Mouse (Mus musculus) limb, embryonic 11.5 days (tissue): ENCODE data around the gene Amph. TPM values are rescaled to one million over a fixed set of nuclear protein-coding genes. Genes with fewer than 3 reads are reported as not detected.

ENCODE experiments used
- ATAC-seq: fragments of 200-750 bp; cut with Nextera tagmentation; 2 replicates; pipeline ENCODE4 v1.8.0; 2017; ENCODE audit warnings: low read depth; ENCODE audit not compliant: insufficient number of reproducible peaks, low FRiP score, low TSS enrichment
- DNase-seq: peaks from one replicate; pipeline ENCODE4 v3.0.0-alpha.2; 2015; ENCODE audit warnings: low spot score
- H3K27ac ChIP-seq: fragments of 300-500 bp; sonication (generic); replicated peaks from 2 replicates; pipeline ENCODE4 v1.5.1; 2014; ENCODE audit warnings: low read depth, mild to moderate bottlenecking, low read length
- H3K27me3 ChIP-seq: fragments of 300-500 bp; sonication (generic); 2 replicates; pipeline ENCODE4 v1.6.1; 2014; ENCODE audit warnings: mild to moderate bottlenecking, low read length, mixed read lengths; ENCODE audit not compliant: control insufficient read depth, insufficient read depth
- H3K36me3 ChIP-seq: fragments of 300-500 bp; sonication (generic); 2 replicates; pipeline ENCODE4 v1.6.1; 2014; ENCODE audit warnings: mild to moderate bottlenecking, low read length, moderate library complexity, mixed read lengths; ENCODE audit not compliant: control insufficient read depth, insufficient read depth
- H3K4me1 ChIP-seq: fragments of 300-500 bp; sonication (generic); 2 replicates; pipeline ENCODE4 v1.6.1; 2014; ENCODE audit warnings: low read length, mixed read lengths; ENCODE audit not compliant: control insufficient read depth, insufficient read depth
- H3K4me2 ChIP-seq: fragments of 300-500 bp; sonication (generic); 2 replicates; pipeline ENCODE4 v1.6.1; 2014; ENCODE audit warnings: low read depth, mild to moderate bottlenecking, moderate library complexity; ENCODE audit not compliant: severe bottlenecking
- H3K4me3 ChIP-seq: fragments of 300-500 bp; sonication (generic); 2 replicates; pipeline ENCODE4 v1.5.1; 2014; ENCODE audit warnings: low read depth, low read length
- H3K9ac ChIP-seq: fragments of 300-500 bp; sonication (generic); 2 replicates; pipeline ENCODE4 v1.6.1; 2014; ENCODE audit warnings: mild to moderate bottlenecking, low read length
- H3K9me3 ChIP-seq: fragments of 300-500 bp; sonication (generic); 2 replicates; pipeline ENCODE4 v1.6.1; 2016; ENCODE audit warnings: low read length; ENCODE audit not compliant: control insufficient read depth
- WGBS: fragments of 180-500 bp; shearing (Covaris S2); extraction: QIAGEN DNeasy Blood & Tissue Kit; methylation state at CpG from one replicate; pipeline ENCODE4 v1.1.7; 2014; 5-methylcytosine and 5-hydroxymethylcytosine counted together
- polyA plus RNA-seq: library from polyadenylated mRNA; unstranded; fragments of >200 nt; fragmentation: Nextera tagmentation; extraction: Ambion mirVana; gene quantifications from 2 replicates; pipeline ENCODE4 v1.2.1, GENCODE M21; 2014

Amph gene
- polyA plus RNA-seq, 1 experiment from 2014 or later, result 0.92 TPM

DNA sequence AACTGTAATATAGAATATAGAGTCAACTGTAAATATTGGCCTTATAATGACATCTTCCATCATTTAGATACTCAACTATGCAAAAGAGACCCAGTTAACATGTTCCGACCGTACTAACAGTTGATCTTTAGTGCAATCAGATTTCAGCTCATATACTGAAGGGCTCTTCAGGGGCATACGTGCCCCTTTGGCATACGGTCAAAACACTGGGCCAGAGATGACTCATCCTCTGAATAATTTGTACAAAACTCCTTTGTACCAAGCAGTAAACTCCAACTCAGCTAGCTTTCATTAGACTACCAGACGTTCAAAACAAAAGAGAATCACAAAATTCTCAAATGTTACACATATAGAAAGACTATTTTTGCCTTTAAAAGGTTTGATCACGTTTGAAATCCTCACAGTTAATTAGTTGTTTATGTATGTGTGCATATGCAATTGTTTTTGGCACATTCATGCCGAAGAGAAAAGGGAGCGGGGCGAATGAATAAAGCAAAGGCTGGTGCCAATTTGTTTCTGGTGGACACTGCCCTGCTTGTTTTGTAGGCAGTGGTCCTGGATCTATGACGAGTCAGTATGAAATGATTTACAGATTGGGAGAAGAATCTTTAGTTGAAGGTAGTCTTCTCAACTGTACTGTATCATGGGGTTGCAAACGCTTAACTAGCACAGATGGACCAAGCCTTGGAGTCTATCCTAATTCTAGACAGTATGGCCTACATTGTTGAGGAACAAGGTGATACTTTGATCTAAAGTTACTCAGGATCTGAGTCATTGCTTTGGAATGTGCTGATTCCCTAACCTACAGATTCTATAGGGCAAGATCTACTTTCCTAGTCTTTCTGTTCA lies 8.3 kb downstream of the Amph start:
- Histone ChIP-seq H3K4me2 (no peak overlapping the region), H3K27me3 (no peaks in the 10 kb centered on the region), H3K4me3 (no peak overlapping the region), H3K27ac (no peak overlapping the region), H3K4me1 (no peaks in the 10 kb centered on the region), H3K36me3 (no peaks in the 10 kb centered on the region), H3K9me3 (no peaks in the 10 kb centered on the region), H3K9ac (no peak overlapping the region)
- DNase-seq (no peak), ATAC-seq (no peak)
- 91% methylated on average over 11 of the region's 11 CpGs for WGBS

GRCm38 (mm10) chr13:18957028-18957427 lies 9.0 kb downstream of the Amph start:
- Histone ChIP-seq H3K9me3 (no peaks in the 10 kb centered on the region), H3K36me3 (no peaks in the 10 kb centered on the region), H3K4me1 (no peaks in the 10 kb centered on the region), H3K27ac (no peak overlapping the region), H3K4me2 (no peak overlapping the region), H3K9ac (no peak overlapping the region), H3K4me3 (no peak overlapping the region), H3K27me3 (no peaks in the 10 kb centered on the region)
- ATAC-seq (no peak), DNase-seq (no peak)
- WGBS, result 81% methylated on average over 3 of the region's 3 CpGs

- no peaks in the 10 kb centered on the region for H3K9me3 ChIP-seq
- no peak for ATAC-seq
- 89% methylated on average over 3 of the region's 3 CpGs for WGBS
Observed at GRCm38 (mm10) chr13:18972571-18972970, 24.6 kb downstream of the Amph start.

DNA sequence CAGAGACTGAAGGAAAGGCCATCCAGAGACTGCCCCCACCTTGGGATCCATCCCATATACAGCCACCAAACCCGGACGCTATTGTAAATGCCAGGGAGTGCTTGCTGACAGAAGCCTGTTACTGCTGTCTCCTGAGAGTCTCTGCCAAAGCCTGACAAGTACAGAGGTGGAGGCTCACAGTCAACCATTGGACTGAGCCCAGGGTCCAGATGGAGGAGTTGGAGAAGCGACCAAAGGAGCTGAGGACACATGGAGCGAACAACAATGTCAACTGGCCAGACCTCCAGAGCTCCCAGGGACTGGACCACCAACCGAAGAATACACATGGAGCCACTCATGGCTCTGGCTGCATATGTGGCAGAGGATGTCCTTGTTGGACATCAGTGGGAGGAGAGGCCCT lies 26.3 kb downstream of the Amph start:
- ATAC-seq (no peak), DNase-seq (no peak)
- Histone ChIP-seq H3K9ac (no peak overlapping the region), H3K27ac (no peak overlapping the region), H3K4me3 (no peak overlapping the region), H3K27me3 (no peaks in the 10 kb centered on the region), H3K4me1 (no peaks in the 10 kb centered on the region), H3K4me2 (no peak overlapping the region), H3K36me3 (no peaks in the 10 kb centered on the region), H3K9me3 (no peaks in the 10 kb centered on the region)
- WGBS, result 94% methylated on average over 5 of the region's 5 CpGs

More at GRCm38 (mm10) chr13:18972571-18972970, 24.6 kb downstream of the Amph start:
- Histone ChIP-seq H3K4me3 (no peak overlapping the region), H3K36me3 (no peaks in the 10 kb centered on the region), H3K9ac (no peak overlapping the region), H3K4me2 (no peak overlapping the region), H3K27me3 (no peaks in the 10 kb centered on the region), H3K4me1 (no peaks in the 10 kb centered on the region), H3K27ac (no peak overlapping the region)
- DNase-seq, result no peak

- H3K27me3 ChIP-seq, result no peaks in the 10 kb centered on the region
- no peak overlapping the region for H3K9ac ChIP-seq
- no peak overlapping the region for H3K27ac ChIP-seq
- no peaks in the 10 kb centered on the region for H3K9me3 ChIP-seq
- H3K4me2 ChIP-seq, result no peak overlapping the region
- no peaks in the 10 kb centered on the region for H3K4me1 ChIP-seq
- H3K4me3 ChIP-seq, result no peak overlapping the region
- H3K36me3 ChIP-seq, result no peaks in the 10 kb centered on the region
- WGBS, result 86% methylated on average over 4 of the region's 4 CpGs
- DNase-seq (no peak), ATAC-seq (no peak)
Observed at GRCm38 (mm10) chr13:18987266-18987665, 39.3 kb downstream of the Amph start.

GRCm38 (mm10) chr13:18988323-18988722 lies 40.3 kb downstream of the Amph start:
- Histone ChIP-seq H3K27me3 (no peaks in the 10 kb centered on the region), H3K4me3 (no peak overlapping the region), H3K9ac (no peak overlapping the region), H3K36me3 (no peaks in the 10 kb centered on the region), H3K4me1 (no peaks in the 10 kb centered on the region), H3K4me2 (no peak overlapping the region), H3K9me3 (no peaks in the 10 kb centered on the region), H3K27ac (no peak overlapping the region)
- WGBS, result 78% methylated on average over 4 of the region's 4 CpGs
- ATAC-seq (no peak), DNase-seq (no peak)

- no peak overlapping the region for H3K4me3 ChIP-seq
- no peak overlapping the region for H3K27ac ChIP-seq
- H3K9ac ChIP-seq, result no peak overlapping the region
- DNase-seq, result no peak
- H3K27me3 ChIP-seq, result no peaks in the 10 kb centered on the region
- H3K9me3 ChIP-seq, result no peaks in the 10 kb centered on the region
- no peaks in the 10 kb centered on the region for H3K36me3 ChIP-seq
- H3K4me1 ChIP-seq, result no peaks in the 10 kb centered on the region
- ATAC-seq, result no peak
- WGBS, result 72% methylated on average over 8 of the region's 8 CpGs
- no peak overlapping the region for H3K4me2 ChIP-seq
Observed at GRCm38 (mm10) chr13:18989185-18989714, 41.2 kb downstream of the Amph start.

- Histone ChIP-seq H3K4me3 (no peak overlapping the region), H3K4me1 (no peaks in the 10 kb centered on the region), H3K9me3 (no peaks in the 10 kb centered on the region), H3K4me2 (no peak overlapping the region), H3K27me3 (no peaks in the 10 kb centered on the region), H3K27ac (no peak overlapping the region), H3K9ac (no peak overlapping the region), H3K36me3 (no peaks in the 10 kb centered on the region)
- ATAC-seq (no peak), DNase-seq (no peak)
- 94% methylated on average over 9 of the region's 9 CpGs for WGBS
Observed at GRCm38 (mm10) chr13:19002502-19002901, 54.5 kb downstream of the Amph start.
